Mouse (Mus musculus): ENCODE data around the gene Bag2.

DNA sequence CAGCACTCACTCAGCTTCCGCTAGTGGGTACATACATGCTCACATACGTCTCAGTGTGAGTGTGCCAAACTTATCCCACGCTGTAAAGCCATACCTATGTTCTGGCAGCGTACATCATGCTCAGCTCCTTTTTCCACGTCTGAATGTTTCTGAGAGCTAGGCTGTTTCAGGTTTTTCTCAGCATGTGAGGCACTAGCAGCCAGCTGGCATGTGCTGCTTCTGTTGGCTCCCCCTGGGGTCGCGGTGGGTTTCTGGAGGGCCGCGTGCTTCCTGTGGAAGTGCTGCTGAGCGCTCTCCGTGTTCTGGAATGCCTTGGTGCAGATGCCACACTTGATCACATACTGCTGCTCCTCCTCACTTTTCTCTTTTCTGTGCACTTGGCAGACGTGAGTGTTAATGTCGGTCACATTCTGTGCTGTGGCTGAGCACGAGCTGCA is 18.6 kb upstream of the Bag2 start:
- no peak for TF ChIP-seq CTCF (IDR thresholded peaks at IDR 0.05; ENCODE audit: extremely low read depth, insufficient read length, insufficient replicate concordance, low read depth, low read length)
- TF ChIP-seq POLR2A (IDR thresholded peaks at IDR 0.05; ENCODE audit: low read depth, low read length), result no peak
